Mouse (Mus musculus) embryonic facial prominence, embryonic 13.5 days (tissue): ENCODE data around the gene Pan3. TPM values are rescaled to one million over a fixed set of nuclear protein-coding genes. Genes with fewer than 3 reads are reported as not detected.

Experiments used
- ATAC-seq: fragments of 200-750 bp; cut with Nextera tagmentation; 2 replicates; pipeline ENCODE4 v1.8.0; 2017; ENCODE audit warnings: low read depth; ENCODE audit not compliant: insufficient number of reproducible peaks, insufficient read depth, low FRiP score, low TSS enrichment
- H3K27ac ChIP-seq: fragments of 300-500 bp; sonication (generic); 2 replicates; pipeline ENCODE4 v1.5.1; 2015; ENCODE audit warnings: moderate library complexity, mild to moderate bottlenecking, inconsistent platforms
- H3K27me3 ChIP-seq: fragments of 300-500 bp; sonication (generic); 2 replicates; pipeline ENCODE4 v1.6.1; 2015; ENCODE audit warnings: mild to moderate bottlenecking, inconsistent platforms
- H3K36me3 ChIP-seq: fragments of 300-500 bp; sonication (generic); 2 replicates; pipeline ENCODE4 v1.6.1; 2015; ENCODE audit warnings: mild to moderate bottlenecking, inconsistent platforms
- H3K4me1 ChIP-seq: fragments of 300-500 bp; sonication (generic); 2 replicates; pipeline ENCODE4 v1.6.1; 2015; ENCODE audit warnings: inconsistent platforms
- H3K4me2 ChIP-seq: fragments of 300-500 bp; sonication (generic); 2 replicates; pipeline ENCODE4 v1.6.1; 2015; ENCODE audit warnings: moderate library complexity, mild to moderate bottlenecking, inconsistent platforms
- H3K4me3 ChIP-seq: fragments of 300-500 bp; sonication (generic); 2 replicates; pipeline ENCODE4 v1.5.1; 2015; ENCODE audit warnings: mild to moderate bottlenecking, inconsistent platforms
- H3K9ac ChIP-seq: fragments of 300-500 bp; sonication (generic); 2 replicates; pipeline ENCODE4 v1.6.1; 2015; ENCODE audit warnings: mild to moderate bottlenecking, inconsistent platforms
- H3K9me3 ChIP-seq: fragments of 300-500 bp; sonication (generic); 2 replicates; pipeline ENCODE4 v1.6.1; 2016; ENCODE audit warnings: inconsistent platforms
- WGBS: fragments of 180-500 bp; shearing (Covaris S2); methylation state at CpG from one replicate; pipeline ENCODE4 v1.1.7; 2015; ENCODE audit warnings: mixed read lengths; 5-methylcytosine and 5-hydroxymethylcytosine counted together
- polyA plus RNA-seq: library from polyadenylated mRNA; unstranded; fragments of >200 nt; fragmentation: Nextera tagmentation; extraction: Ambion mirVana; gene quantifications from 2 replicates; pipeline ENCODE4 v1.2.1, GENCODE M21; 2015

Pan3 gene
- polyA plus RNA-seq, 1 experiment from 2014 or later: 72.7 TPM

DNA sequence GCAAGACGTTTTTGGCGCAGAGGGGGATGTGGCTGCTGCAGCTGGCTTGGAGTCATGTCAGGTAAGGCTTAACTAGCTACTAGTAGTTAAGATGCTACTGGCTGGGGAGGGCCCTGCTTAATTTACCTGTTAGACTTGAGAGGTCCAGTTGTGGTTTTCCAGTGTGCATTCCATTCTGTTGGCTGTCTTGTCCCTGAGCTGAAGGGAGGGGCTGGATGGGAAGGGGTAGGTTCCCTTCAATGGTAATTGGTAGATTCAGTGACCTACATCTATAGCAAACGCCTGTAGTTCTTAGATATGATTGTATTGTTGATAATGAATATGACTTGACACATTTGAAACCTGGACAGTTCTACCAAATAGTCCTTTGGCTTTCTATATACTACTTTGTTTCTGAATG, 62.5 kb downstream of the Pan3 start:
- no peak for ATAC-seq
- H3K27ac ChIP-seq: no peak overlapping the region
- 0 out of 2 replicates have a peak, but pooled peaks cover 5% of the 10 kb centered on the region for H3K4me1 ChIP-seq
- no peak overlapping the region for H3K9ac ChIP-seq
- no peaks in the 10 kb centered on the region for H3K9me3 ChIP-seq
- H3K4me2 ChIP-seq: no peak overlapping the region
- H3K4me3 ChIP-seq: no peak overlapping the region
- 0 out of 2 replicates have a peak, but pooled peaks cover 7% of the 10 kb centered on the region for H3K36me3 ChIP-seq
- H3K27me3 ChIP-seq: no peaks in the 10 kb centered on the region
- WGBS: 82% methylated on average over 3 of the region's 3 CpGs

DNA sequence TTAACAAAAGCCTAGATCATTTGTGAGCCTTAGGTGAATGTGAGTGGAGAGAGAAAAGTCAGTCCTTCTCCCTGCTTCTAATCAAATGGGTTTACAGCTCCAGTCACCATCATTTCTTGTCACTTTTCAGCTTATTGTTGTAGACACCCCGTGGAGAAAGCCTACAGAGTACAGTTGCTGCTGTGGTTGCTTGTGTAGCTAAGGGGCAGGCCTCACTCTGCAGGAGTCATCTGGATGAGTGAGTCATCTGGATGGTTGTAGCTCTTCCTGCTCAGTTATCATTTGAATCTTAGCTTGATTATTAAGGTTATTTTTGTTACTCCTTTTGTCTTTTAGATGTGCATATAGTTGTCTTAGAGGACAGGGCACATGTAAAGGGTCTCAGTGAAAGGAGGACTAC, 63.2 kb downstream of the Pan3 start:
- no peak overlapping the region for H3K9ac ChIP-seq
- H3K36me3 ChIP-seq: 0 out of 2 replicates have a peak, but pooled peaks cover 7% of the 10 kb centered on the region
- H3K27ac ChIP-seq: no peak overlapping the region
- no peak overlapping the region for H3K4me3 ChIP-seq
- H3K27me3 ChIP-seq: no peaks in the 10 kb centered on the region
- no peak for ATAC-seq
- H3K4me2 ChIP-seq: no peak overlapping the region
- no peaks in the 10 kb centered on the region for H3K9me3 ChIP-seq
- WGBS: 86% methylated on average over 1 of the region's 1 CpGs
- 0 out of 2 replicates have a peak, but pooled peaks cover 5% of the 10 kb centered on the region for H3K4me1 ChIP-seq

DNA sequence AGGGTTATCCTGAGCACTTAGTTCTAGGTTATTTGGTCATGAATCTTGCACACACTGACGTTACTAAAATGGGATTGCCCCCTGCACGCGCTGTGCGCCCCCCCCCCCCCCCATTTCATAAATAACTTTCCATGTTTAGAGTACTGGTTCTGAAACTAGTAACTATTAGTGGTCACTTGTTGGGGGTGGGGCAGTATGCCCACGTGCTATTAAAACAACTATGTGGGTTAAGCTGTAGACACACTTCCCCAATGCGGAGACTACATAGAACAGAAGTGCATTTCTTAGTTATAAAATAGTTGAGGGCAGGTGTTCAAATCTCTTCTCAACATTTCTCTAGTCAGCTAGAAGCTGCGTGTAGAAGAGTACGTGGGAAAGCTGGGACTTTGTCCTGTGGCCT, 63.7 kb downstream of the Pan3 start:
- H3K27ac ChIP-seq: no peak overlapping the region
- no peak overlapping the region for H3K4me3 ChIP-seq

DNA sequence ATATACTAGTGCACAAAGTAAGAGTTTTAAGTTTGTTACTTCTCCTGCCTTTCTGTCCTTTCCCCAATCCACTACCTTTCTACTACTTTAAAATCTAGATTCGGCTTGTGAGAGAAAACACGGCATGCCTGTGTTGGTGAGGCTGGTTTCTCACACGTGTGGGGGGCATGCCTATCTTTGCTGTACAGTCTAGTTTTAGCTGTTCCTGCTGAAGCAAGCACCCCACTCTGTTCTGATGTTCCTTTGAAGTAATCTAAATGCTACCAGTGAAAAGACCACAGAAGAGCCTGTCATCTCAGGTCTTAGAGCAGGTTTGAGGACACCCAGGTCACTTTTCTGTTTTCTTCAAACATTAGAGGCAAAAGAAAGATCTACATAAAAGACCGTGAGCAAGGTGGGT, 64.4 kb downstream of the Pan3 start:
- ATAC-seq: no peak
- Histone ChIP-seq H3K27me3 (no peaks in the 10 kb centered on the region), H3K4me2 (no peak overlapping the region)

More for the DNA sequence above, 63.7 kb downstream of the Pan3 start:
- H3K4me1 ChIP-seq: 0 out of 2 replicates have a peak, but pooled peaks cover 5% of the 10 kb centered on the region
- H3K9ac ChIP-seq: no peak overlapping the region
- 89% methylated on average over 8 of the region's 8 CpGs for WGBS
- H3K9me3 ChIP-seq: no peaks in the 10 kb centered on the region
- 0 out of 2 replicates have a peak, but pooled peaks cover 7% of the 10 kb centered on the region for H3K36me3 ChIP-seq
- ATAC-seq: no peak
- H3K27me3 ChIP-seq: no peaks in the 10 kb centered on the region
- H3K4me2 ChIP-seq: no peak overlapping the region

DNA sequence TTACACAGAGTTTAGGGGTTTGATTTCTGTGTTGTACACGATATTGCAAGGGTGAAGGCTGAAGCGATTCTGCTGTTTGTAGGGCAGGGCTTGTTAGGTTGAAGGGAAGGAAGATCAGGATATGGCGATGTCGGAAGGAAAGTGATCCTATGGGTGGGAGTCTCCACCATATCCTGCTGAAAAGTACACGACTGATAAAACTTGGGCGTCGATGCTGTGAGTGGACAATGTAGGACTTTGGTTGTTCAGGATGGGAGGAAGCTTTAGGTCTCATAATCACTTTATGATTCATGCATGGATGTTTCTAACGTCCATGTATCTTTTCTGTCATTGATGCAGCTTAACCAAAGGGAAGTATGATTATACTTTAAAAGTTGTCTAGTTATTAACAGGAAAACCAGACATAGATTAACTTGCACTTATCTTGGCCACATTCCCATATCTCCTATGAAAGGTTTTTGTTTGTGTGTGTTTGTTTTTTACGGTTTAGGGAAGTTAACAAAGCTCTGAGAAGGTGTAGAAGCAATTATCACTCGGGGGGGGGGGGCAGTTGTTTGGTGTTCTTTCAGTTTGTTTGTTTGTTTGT, 64.9 kb downstream of the Pan3 start:
- 0 out of 2 replicates have a peak, but pooled peaks cover 7% of the 10 kb centered on the region for H3K36me3 ChIP-seq
- no peak overlapping the region for H3K27ac ChIP-seq
- H3K4me1 ChIP-seq: 0 out of 2 replicates have a peak, but pooled peaks cover 5% of the 10 kb centered on the region
- no peaks in the 10 kb centered on the region for H3K27me3 ChIP-seq
- no peak overlapping the region for H3K4me2 ChIP-seq
- 88% methylated on average over 10 of the region's 10 CpGs for WGBS
- no peaks in the 10 kb centered on the region for H3K9me3 ChIP-seq
- no peak overlapping the region for H3K9ac ChIP-seq
- no peak overlapping the region for H3K4me3 ChIP-seq
- ATAC-seq: no peak

More for the DNA sequence above, 64.4 kb downstream of the Pan3 start:
- Histone ChIP-seq H3K36me3 (0 out of 2 replicates have a peak, but pooled peaks cover 7% of the 10 kb centered on the region), H3K4me3 (no peak overlapping the region), H3K9me3 (no peaks in the 10 kb centered on the region), H3K9ac (no peak overlapping the region), H3K27ac (no peak overlapping the region), H3K4me1 (0 out of 2 replicates have a peak, but pooled peaks cover 5% of the 10 kb centered on the region)
- 90% methylated on average over 4 of the region's 4 CpGs for WGBS

DNA sequence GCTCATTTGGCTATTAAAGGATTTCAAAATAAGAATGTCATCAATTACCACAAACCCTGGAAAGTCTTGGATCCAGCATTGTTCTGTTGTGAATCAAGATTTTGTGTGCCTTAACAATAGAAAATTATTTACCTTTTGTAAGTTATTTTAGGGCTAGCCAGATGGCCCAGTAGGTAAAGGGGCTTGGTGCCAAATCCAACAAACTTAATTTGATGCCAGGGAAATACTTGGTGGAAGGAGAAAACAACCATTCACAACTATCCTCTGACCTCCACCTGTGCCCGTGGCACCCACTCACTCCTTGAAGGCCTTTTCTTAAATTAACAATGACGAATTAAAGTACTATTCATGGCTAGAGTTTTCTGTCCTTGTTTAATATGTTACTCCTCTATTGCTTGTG, 66.0 kb downstream of the Pan3 start:
- H3K4me2 ChIP-seq: no peak overlapping the region
- no peaks in the 10 kb centered on the region for H3K9me3 ChIP-seq
- ATAC-seq: no peak
- no peaks in the 10 kb centered on the region for H3K27me3 ChIP-seq
- no peak overlapping the region for H3K27ac ChIP-seq
- 0 out of 2 replicates have a peak, but pooled peaks cover 5% of the 10 kb centered on the region for H3K4me1 ChIP-seq
- H3K9ac ChIP-seq: no peak overlapping the region
- H3K36me3 ChIP-seq: 0 out of 2 replicates have a peak, but pooled peaks cover 7% of the 10 kb centered on the region
- WGBS: 87% methylated on average over 2 of the region's 2 CpGs
- H3K4me3 ChIP-seq: no peak overlapping the region

DNA sequence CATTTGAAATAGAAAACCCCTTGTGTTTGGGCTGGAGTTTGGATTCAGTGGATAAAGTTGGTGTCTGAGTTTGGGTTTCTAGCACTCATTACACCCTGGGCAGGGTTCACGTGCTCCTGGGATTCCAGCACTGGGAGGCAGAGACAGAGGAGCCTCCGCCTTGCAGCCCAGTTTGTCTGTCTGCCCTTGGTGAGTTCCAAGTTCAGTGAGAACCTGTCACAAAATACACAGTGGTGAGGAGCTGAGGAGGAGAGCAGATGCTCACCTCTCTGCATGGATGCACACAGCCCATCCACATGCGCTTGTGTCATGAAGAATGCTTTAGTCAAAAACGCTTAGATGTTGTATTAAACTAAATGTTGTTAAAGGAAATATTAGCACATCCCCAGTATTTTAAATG, 67.0 kb downstream of the Pan3 start:
- 84% methylated on average over 4 of the region's 4 CpGs for WGBS
- no peak for ATAC-seq
- Histone ChIP-seq H3K4me1 (0 out of 2 replicates have a peak, but pooled peaks cover 5% of the 10 kb centered on the region), H3K9ac (no peak overlapping the region), H3K4me3 (no peak overlapping the region), H3K4me2 (no peak overlapping the region), H3K9me3 (no peaks in the 10 kb centered on the region), H3K36me3 (0 out of 2 replicates have a peak, but pooled peaks cover 7% of the 10 kb centered on the region), H3K27me3 (no peaks in the 10 kb centered on the region), H3K27ac (no peak overlapping the region)

DNA sequence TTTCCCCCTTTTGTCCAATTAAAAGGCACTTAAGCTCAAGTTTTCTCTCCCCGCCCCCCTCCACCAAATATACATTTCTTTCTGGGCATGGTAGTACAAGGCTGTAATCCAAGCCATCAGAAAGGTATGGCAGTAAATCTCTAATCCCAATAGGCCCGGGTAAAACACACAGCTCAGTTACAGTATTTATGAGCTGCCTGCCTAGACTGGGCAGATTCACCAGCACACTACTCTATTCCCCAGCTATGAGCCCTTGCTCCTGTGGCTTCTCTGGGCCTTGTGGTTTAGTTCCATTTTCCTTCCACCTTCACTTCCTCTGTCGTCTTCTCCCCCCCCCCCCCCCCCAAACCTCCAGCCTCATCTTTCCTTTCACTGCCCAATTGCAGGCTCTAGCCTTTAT, 67.8 kb downstream of the Pan3 start:
- Histone ChIP-seq H3K36me3 (0 out of 2 replicates have a peak, but pooled peaks cover 7% of the 10 kb centered on the region), H3K4me2 (no peak overlapping the region), H3K27ac (no peak overlapping the region), H3K9me3 (no peaks in the 10 kb centered on the region), H3K4me3 (no peak overlapping the region), H3K9ac (no peak overlapping the region), H3K27me3 (no peaks in the 10 kb centered on the region), H3K4me1 (0 out of 2 replicates have a peak, but pooled peaks cover 5% of the 10 kb centered on the region)
- no peak for ATAC-seq
- 54% methylated on average over 3 of the region's 3 CpGs for WGBS

DNA sequence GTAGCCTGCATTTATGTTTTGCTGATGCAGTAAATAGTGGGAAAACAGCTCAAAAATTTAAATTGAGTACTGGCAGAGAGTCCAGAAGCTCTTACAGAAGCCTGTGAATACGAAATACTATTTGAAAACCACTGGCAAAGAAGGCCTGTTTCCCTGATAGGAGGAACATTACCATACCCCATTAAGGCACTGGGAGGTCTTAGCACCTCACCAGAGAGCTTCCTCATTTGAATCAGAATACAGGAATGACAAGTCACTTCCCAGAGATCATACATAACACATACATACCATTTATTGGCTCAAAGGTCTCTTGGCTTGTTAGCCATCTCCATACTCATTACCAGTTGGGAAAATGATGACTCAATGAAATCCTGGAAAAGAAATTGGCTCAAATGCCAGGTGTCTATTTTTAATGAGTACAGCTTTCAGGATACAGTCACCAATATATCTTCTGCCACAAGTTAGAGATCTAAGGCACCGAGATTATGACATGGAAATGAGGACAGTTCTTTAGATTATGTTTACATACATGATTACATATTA, 71.6 kb downstream of the Pan3 start:
- Histone ChIP-seq H3K36me3 (no peaks in the 10 kb centered on the region), H3K9ac (no peak overlapping the region), H3K27me3 (no peaks in the 10 kb centered on the region), H3K4me3 (no peak overlapping the region), H3K4me2 (no peak overlapping the region), H3K4me1 (0 out of 2 replicates have a peak, but pooled peaks cover 3% of the 10 kb centered on the region), H3K27ac (no peak overlapping the region), H3K9me3 (no peaks in the 10 kb centered on the region)
- 94% methylated on average over 2 of the region's 2 CpGs for WGBS
- ATAC-seq: no peak

DNA sequence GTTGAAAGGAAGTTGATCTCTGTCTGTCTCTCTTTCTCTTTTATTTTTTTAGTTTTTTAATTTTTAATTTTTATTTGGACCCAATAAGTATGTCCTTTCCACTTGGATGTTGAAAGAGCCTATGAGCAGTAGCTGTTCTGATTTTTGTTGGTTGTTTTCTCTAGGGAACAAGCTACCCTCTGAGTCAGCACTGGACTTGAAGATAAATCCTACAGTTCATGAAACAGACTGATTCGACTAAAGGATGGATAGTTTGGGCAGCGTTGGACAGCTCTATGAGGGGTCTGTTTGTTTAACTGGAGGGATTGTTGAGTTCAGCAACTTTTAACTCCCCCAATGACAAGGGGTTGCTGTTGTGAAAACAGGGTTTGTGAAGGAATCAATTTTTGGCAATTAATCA, 73.0 kb downstream of the Pan3 start:
- Histone ChIP-seq H3K4me3 (no peak overlapping the region), H3K4me2 (no peak overlapping the region), H3K9ac (no peak overlapping the region), H3K4me1 (no peaks in the 10 kb centered on the region), H3K9me3 (no peaks in the 10 kb centered on the region), H3K27me3 (no peaks in the 10 kb centered on the region), H3K36me3 (no peaks in the 10 kb centered on the region), H3K27ac (no peak overlapping the region)
- ATAC-seq: no peak
- WGBS: 85% methylated on average over 2 of the region's 2 CpGs

DNA sequence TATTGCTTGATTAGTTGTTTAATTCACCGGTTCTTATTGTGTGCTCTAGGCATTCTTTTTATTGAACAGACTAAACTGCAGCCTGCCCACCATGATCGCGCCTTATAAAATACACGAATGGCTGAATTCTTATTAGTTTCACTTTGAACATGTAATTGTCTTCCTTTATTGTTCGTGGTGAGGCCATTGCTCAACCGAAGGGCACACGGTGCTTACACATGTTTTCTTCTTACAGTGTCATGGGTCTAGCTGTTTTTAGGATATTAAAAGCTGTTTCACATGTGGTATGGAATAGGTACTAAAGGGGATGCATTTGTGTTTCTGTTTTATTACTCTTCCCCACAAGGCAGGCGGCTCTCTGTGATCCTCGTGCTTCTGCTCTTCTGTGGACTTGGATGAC, 81.4 kb downstream of the Pan3 start:
- no peak overlapping the region for H3K4me2 ChIP-seq
- no peaks in the 10 kb centered on the region for H3K9me3 ChIP-seq
- ATAC-seq: no peak
- H3K9ac ChIP-seq: no peak overlapping the region
- WGBS: 92% methylated on average over 9 of the region's 9 CpGs
- H3K27ac ChIP-seq: no peak overlapping the region
- no peak overlapping the region for H3K4me3 ChIP-seq
- H3K27me3 ChIP-seq: no peaks in the 10 kb centered on the region
- no peaks in the 10 kb centered on the region for H3K4me1 ChIP-seq
- H3K36me3 ChIP-seq: no peaks in the 10 kb centered on the region

DNA sequence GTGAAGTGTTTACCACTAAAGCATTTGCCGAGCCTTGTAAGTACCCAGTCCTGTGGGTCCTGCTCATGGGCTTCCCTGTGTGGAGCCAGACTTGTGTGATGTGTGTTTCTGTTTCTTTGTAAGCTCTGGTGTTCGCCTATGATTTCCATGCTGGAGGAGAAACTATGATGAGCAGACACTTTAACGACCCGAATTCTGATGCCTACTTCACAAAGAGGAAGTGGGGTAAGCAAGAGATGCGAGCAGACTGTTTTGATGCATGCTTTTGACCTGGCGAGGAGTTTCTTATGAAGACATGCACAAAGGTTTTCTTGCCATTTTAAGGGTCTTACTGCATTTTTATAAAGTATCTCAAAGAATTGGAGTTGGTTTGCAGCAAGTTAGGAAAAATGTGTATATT, 97.0 kb downstream of the Pan3 start:
- ATAC-seq: no peak
- Histone ChIP-seq H3K4me2 (no peak overlapping the region), H3K36me3 (peaks cover 57% of the 10 kb centered on the region), H3K9me3 (no peaks in the 10 kb centered on the region), H3K27me3 (no peaks in the 10 kb centered on the region), H3K4me3 (no peak overlapping the region), H3K27ac (no peak overlapping the region), H3K4me1 (no peaks in the 10 kb centered on the region), H3K9ac (no peak overlapping the region)
- 87% methylated on average over 6 of the region's 6 CpGs for WGBS
